Mouse (Mus musculus) layer of hippocampus, adult 8-10 months (tissue): ENCODE measurements around the gene Olfr976. TPM values are rescaled to one million over a fixed set of nuclear protein-coding genes. Genes with fewer than 3 reads are reported as not detected.
"Not testable (repeated sequence)": the region's sequence is repeated elsewhere in the genome, so short reads cannot be mapped to it uniquely, and the experiment has no call there.

Experiments
- DNase-seq, 2 experiments: peaks; one replicate each; pipeline ENCODE4 v3.0.0; 2022; ENCODE audit warnings: low spot score in 2 of 2
- total RNA-seq, 4 experiments: library from RNA; stranded (reverse); gene quantifications; 2 replicates each; pipeline ENCODE4 v1.2.4; 2022

Gene Olfr976
- total RNA-seq = not detected

- DNase-seq = not testable (repeated sequence)
Observed at GRCm38 (mm10) chr9:39961033-39961432, at the start of gene Olfr976. Olfr976 (minus strand) TSS chr9:39961133.

DNA sequence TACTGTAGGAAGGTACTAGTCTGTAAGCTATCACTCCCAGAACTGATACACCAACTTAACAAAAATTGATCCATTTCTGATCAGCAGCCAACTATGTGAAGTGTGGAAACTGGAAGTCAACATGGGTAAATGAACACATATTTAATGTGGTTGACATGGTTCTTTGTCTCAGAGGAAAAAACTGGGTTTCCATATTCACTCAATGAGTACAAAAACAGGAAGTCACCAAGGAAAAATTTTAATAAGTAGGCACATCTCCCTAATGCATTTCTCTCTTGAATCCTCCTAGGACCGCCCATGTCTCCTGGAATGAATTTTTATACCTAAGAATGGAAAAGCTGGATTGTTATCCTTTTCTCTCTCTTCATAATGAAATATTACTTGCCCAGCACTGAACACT is 48.5 kb upstream of the Olfr976 start, which contains the start of gene Olfr980:
Olfr980 (minus strand) TSS at position 101 of the 400 bp plus-strand sequence.
- no peak for DNase-seq

DNA sequence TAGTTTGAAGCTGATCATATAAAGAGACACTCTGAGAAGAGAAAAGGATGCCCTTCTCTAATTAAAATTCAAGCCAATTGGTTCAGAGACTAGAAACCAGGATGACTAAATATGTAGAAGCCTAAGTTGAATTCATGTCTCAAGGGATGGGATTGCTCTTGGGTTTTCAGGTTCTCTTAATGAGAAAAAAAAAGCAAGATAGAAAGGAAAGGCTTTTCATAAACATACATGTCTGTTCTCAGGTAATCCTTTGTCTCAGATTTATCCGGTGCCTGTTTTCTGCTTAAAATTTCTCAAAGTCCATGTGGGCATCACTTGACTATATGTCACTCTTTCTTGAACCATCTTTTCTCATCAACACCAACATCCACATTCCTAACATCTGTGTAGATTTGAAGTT is 42.4 kb upstream of the Olfr976 start, which contains the start of gene Olfr979:
Olfr979 (minus strand) TSS at position 101 of the 400 bp plus-strand sequence.
- no peak for DNase-seq

- DNase-seq = no peak
Observed at GRCm38 (mm10) chr9:39991813-39992212, 30.9 kb upstream of the Olfr976 start, which contains the start of gene Olfr978. Olfr978 (plus strand) TSS chr9:39992113.

DNA sequence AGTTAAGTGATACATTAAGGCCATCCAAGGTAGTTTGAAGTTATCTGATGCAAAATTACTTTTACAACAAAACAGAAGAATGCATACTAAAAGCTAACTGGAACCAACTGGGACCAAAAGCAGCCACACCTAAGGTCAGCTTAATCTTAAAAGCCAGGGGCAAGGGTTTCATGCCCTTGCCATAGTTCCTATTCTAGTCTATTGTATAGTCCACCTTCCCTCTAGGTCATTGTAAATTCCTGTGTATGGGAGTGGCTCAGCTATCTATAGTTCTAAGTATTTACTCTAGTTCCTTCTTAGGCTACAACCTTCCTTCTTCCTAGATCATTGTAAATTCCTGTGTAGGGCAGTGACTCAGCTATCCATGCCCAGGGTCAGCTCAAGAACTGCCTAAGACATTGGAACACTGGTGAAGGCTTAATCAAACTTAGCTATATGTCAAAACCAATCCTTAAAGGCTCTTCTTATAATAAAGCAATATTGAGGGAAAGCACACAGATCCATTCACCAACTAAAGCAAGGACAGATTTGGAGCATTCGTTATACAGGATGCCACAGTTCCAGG is 15.7 kb upstream of the Olfr976 start:
- DNase-seq = not testable (repeated sequence)

DNA sequence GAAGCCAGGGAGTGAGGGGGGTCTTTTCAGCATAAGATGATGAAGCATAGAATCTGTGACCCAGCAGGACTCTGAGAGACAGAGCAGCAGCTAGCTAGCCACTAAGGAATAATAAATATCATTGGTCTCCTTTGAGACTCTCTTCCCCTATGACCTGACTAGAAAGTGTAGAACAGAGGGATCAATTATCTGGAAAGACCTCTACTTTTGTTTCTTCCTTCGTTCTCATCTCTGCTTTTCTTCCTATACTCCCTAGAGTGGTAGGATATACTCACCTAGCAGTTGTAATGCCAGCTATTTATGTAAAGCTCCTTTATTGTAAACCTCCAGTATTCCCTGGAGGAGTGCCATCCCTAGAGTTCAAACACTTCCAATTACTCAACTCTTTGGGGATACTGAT is 9.0 kb downstream of the Olfr976 start, which contains the start of gene Olfr975:
Olfr975 (minus strand) TSS at position 101 of the 400 bp plus-strand sequence.
- DNase-seq = no peak

GRCm38 (mm10) chr9:39937201-39937600 is 23.7 kb downstream of the Olfr976 start, which contains the start of gene Olfr974:
Olfr974 (plus strand) TSS chr9:39937501.
- no peak for DNase-seq

DNA sequence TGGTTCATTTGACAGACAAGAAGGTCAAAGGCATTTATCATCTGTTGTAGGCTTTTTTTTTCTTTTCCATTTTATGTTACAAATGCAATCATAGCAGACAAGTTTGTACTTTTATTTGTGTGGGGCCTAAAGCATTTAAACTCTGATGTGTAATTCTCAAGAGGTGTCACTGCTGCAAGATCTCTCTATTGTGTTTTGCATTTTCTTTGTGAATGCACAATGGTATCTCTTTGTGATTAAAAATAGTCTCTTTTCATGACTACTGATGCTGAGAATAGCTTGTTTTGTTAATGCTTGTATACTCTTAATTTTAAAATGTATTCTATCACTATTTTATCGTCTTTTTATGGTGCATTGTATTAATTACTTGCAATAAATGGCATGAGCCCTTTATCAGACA is 32.1 kb downstream of the Olfr976 start:
- not testable (repeated sequence) for DNase-seq

DNA sequence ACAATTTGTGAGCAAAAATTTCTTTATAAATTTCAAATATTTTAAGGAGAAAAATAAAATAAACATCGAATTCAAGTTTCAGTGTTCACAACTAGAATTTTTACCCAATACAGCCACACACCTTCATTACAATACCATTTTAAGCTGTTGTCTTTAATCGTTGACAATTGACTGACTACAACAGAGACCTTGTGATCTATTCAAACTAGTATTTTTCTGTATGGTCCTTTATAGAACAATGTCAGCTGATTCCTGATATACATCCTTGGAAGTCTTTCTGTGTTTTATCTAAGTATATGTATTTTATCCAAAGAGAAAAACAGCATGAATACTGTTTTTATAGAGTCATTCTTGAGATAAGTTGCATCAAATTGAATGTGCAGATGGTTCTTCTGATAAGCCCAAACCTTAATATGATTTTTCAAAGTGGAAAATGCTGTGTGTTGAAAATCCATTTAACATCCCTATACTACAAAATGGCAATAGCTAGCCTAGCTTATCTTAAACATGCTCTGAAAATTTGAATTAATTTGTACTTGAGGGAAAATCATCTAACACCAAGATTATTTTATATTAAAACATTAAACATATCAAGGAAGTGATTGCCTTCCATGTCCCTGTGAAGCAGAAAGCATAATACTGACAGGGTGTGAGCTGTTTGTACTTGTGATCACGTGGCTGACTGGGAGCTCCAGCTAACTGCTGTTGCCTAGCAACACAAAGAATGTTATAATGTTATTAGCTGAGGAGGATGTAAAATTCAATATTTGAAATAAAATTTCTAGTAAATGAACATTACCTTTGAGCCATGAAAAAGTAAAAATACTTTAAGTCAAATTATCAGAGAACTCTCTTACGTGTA is 32.7 kb downstream of the Olfr976 start:
- not testable (repeated sequence) for DNase-seq

DNA sequence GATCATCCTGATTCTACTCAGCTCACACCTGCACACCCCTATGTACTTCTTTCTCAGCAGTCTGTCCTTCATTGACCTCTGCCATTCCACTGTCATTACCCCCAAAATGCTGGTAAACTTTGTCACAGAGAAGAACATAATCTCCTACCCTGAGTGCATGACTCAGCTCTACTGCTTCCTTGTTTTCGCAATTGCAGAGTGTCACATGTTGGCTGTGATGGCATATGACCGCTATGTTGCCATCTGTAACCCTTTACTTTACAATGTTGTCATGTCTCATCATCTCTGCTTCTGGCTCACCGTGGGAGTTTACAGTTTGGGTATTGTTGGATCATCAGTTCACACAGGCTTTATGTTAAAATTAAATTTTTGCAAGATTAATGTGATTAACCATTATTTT is 51.0 kb downstream of the Olfr976 start:
- no peak for DNase-seq

DNA sequence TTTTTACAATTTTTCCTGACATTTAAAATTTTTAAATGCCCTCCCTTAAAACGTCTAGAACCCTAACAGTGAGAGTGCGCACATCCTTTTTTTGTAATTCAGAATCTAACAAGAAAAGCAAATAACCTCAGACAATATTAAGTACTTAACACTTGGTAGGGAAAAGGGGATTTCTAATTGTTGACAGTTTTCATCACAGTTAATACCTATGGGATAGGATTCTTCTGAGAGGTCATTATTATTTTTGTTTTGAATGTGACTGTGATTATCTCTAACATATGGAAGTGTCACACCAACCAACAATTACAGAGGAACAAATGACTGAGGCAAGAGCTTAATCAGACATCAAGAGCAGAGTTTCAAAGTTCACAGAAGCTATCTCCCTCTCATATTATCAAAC is 53.9 kb downstream of the Olfr976 start, which contains the start of gene Olfr229:
Olfr229 (plus strand) TSS at position 301 of the 400 bp plus-strand sequence.
- no peak for DNase-seq

DNA sequence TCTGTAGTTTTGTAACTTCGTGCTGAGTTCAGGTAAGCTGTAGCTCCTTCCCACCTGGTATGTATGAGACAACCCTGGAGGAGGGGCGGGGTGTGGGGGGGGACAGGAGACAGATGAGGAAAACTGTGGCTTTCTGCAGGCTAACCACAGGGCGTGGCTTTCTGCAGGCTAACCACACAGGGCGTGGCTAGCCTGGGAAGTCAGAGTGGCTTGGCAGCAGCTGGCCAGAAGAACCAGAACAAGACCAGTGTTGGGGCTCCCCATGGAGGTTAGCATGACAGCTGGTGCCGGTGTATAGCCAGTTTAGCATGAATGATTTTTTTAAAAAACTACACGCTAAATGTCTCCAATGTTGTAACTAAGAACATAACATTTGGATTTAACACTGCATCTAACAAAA is 55.8 kb downstream of the Olfr976 start:
- DNase-seq = no peak

Other genes with a start within 250 kb of the Olfr976 start
- not detected for gene Olfr965, start 249.8 kb downstream of the Olfr976 start, total RNA-seq
- not detected for gene Olfr150, start 230.2 kb downstream of the Olfr976 start, total RNA-seq
- gene Olfr967, start 214.9 kb downstream of the Olfr976 start, total RNA-seq = not detected
- not detected for gene Olfr968, start 177.9 kb downstream of the Olfr976 start, total RNA-seq
- not detected for gene Olfr969, start 170.2 kb downstream of the Olfr976 start, total RNA-seq
- gene Olfr970, start 152.3 kb downstream of the Olfr976 start, total RNA-seq = not detected
- not detected for gene Olfr971, start 124.3 kb downstream of the Olfr976 start, total RNA-seq
- not detected for gene Olfr972, start 94.7 kb downstream of the Olfr976 start, total RNA-seq
- gene Olfr229, start 53.8 kb downstream of the Olfr976 start, total RNA-seq = not detected
- not detected for gene Olfr974, start 23.6 kb downstream of the Olfr976 start, total RNA-seq
- gene Olfr975, start 9.1 kb downstream of the Olfr976 start, total RNA-seq = not detected
- not detected for gene Olfr978, start 31.0 kb upstream of the Olfr976 start, total RNA-seq
- not detected for gene Olfr979, start 42.3 kb upstream of the Olfr976 start, total RNA-seq
- not detected for gene Olfr980, start 48.4 kb upstream of the Olfr976 start, total RNA-seq
- not detected for gene Olfr981, start 60.3 kb upstream of the Olfr976 start, total RNA-seq
- gene Olfr982, start 112.7 kb upstream of the Olfr976 start, total RNA-seq = not detected
- not detected for gene Olfr983, start 132.5 kb upstream of the Olfr976 start, total RNA-seq
- under 1 TPM in 1 of 4 experiments, not detected in 3; 0.06 TPM for gene Olfr984, start 153.1 kb upstream of the Olfr976 start, total RNA-seq
- not detected for gene Olfr985, start 169.1 kb upstream of the Olfr976 start, total RNA-seq
- not detected for gene Tmem225, start 187.0 kb upstream of the Olfr976 start, total RNA-seq
- under 1 TPM in 1 of 4 experiments, not detected in 3; 0.18 TPM for gene Olfr986, start 219.8 kb upstream of the Olfr976 start, total RNA-seq
- gene Zfp202, start 231.2 kb upstream of the Olfr976 start, total RNA-seq = 1 to 10 TPM; 3.7 to 5.1 (median 4.4) TPM